Mouse (Mus musculus) megakaryocyte, embryonic 14.5 days (primary cell): ENCODE measurements around the gene Tmem246.

Experiments
- FLI1 ChIP-seq: IDR thresholded peaks from 2 replicates; pipeline ENCODE4 v1.6.1; 2012; ENCODE audit warnings: low read length, inconsistent platforms, mixed read lengths
- GATA1 ChIP-seq: IDR thresholded peaks from 3 replicates; pipeline ENCODE4 v1.6.1; 2012; ENCODE audit warnings: mixed read lengths, low read length, inconsistent platforms, borderline replicate concordance

- TF ChIP-seq GATA1 (no peak), FLI1 (no peak)
These were observed 37.5 kb downstream of the Tmem246 start for GRCm38 (mm10) chr4:49559915-49560772.
